Mouse (Mus musculus) forelimb bud, embryonic 11.5 days (tissue): ENCODE measurements around the gene Panx3.

Source experiments
- DNase-seq: peaks from one replicate; pipeline ENCODE4 v3.0.0-alpha.2; 2012; ENCODE audit warnings: low read depth, low spot score

The Panx3 gene

DNA sequence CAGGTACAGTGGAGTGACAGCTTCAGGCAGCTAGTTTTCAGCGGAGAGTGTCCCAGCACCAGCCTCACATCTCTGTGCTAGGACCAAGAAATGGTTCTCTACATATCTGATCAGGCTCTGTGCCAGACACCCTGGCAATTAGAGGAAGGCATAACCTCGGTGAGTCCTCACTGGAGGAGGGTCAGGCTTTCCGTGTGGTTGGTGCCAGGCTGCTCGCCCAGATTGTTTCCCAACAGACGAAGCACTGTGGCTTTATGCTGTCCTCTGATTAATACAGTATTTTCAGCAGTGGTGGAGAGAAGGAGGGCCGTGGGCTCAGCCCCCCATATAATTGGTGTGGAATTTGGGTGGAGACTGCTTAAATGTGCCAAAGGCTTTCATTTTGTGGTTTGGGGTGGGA is at the start of gene Panx3:
TSS of gene Panx3 (minus strand) at position 121 of the 400 bp plus-strand sequence.
- no peak for DNase-seq

DNA sequence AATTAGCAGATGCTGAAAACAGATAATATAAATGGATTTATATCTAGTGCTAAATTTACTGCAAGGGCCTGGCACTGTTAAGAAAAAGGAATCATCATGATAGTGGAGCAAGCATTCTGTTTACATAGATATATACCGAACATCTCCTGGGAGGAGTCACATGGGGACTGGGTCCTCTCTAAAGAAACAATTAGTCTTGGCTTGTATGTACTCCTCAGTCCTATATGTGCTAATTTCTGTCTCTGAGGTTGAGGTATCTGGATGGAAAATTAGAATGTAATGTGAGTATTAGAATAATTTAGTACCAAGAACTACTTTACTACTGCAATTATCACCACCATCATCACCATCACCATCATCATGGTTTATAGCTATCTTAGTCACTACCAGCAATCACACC is 47.1 kb upstream of the Panx3 start, which contains the start of gene Olfr160:
TSS of gene Olfr160 (minus strand) at position 101 of the 400 bp plus-strand sequence.
- no peak for DNase-seq

DNA sequence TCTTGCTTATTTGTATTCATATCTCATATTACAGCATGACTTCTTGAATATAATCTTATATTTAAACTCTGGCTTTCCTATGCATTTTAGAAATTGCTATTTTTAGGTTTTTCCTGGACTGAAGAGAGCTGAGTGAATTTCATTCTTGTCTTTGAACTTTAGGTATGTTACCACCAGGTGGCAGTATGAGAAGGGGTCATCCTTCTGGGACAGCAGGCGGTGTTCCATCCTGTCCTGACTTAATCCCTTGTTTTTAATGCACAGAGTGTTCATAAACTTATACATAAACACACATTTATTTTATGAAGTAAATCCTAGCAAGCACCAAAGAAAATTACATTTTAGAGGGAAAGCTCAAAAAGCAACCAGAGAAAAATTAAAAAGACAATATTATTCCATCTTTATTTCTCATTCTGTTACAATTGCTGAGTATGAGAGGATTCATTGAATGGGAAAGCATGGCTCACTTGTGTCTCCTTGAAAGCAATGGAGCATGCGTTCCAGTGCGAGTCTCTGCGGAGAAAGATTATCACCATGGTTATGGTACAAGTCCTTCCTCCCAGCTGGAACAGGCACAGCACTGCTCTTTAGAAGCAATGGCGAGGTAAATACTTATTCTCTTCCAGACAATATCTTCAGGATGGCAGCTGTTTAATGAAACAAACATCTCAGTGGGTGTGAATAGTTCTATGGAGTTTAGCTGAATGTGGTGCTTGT is 21.1 kb upstream of the Panx3 start:
- peak; percentile 48 for DNase-seq

DNA sequence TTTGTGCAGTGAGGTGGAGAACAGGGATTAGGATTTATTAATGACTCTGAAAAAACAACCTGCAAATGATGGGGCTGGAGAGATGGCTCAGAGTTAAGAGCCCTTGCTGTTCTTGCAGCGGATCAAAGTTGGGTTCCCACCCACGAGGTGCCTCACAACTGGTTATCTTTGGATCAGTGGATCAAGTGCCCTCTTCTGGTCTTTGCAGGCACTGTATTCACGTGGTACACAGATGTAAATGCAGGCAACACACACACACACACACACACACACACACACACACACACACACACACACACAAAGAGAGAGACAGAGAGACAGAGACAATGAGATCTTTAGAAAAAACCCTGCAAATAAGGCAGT is 18.9 kb upstream of the Panx3 start:
- DNase-seq = no peak

DNA sequence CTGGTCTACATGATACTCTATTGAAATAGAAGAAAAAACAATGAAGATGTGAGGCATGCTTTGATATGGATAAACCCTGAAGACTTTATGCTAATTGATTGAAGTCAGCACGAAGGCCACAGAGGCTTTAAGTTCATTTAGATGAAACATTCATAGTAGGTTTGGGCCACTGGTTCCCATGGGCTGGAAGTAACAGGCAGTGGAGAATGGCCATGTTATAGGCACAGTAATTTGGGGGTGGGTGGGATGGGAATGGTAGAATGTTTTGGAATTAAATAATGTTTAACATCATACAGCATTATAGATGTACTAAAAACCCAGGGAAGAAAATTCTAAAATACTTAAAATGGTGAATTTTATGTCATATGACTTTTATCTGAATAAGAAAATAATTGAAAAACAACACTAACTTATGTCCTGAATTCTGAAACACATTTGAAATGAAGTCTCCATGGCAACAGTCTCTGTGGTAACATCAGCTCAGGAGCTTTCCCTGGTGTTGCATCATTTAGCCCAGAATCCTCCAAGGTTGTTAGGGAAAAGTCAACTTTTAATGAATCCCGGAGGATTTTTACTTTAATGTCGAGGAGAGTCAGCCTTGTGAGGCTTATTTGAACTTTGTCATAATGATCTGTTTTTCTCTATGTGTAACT is 18.4 kb upstream of the Panx3 start:
- no peak for DNase-seq

DNA sequence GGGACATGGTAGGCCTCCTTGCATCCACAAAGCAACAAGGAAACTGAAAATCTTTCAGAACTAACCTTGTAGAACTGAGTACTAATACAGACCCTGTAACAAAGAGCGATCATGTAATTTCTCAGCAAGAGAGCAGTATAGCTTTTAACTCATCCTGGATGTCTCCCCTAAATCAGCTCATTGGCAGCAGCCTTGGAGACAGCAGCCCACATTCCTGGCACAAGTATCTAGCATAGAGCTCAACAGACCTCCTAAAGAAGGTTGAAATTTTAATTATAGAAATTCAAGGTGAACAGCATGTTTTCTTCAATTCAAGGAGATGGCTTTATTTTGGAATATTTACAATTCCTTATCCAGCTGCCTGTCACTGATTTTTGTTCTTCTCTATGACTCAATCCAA is 12.1 kb upstream of the Panx3 start:
- no peak for DNase-seq

DNA sequence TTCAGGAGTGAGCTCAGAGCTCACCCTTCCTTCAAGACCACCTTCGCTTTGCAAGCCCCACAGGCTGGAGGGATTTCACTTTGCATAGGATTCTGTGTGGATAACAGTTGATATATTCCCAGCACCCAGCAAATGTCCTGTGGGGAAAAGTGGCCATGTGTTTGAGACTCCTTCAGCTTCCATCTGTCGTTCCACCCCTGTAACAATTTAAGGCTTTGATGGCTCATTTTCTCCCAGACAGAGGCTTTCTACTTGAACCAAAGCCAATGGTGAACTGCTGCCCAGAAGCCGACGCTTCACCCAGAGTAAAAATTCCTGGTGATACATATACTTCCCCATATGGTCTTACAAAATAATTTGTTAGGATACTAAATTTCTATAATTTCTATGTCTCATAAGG is 6.3 kb upstream of the Panx3 start:
- DNase-seq = no peak

DNA sequence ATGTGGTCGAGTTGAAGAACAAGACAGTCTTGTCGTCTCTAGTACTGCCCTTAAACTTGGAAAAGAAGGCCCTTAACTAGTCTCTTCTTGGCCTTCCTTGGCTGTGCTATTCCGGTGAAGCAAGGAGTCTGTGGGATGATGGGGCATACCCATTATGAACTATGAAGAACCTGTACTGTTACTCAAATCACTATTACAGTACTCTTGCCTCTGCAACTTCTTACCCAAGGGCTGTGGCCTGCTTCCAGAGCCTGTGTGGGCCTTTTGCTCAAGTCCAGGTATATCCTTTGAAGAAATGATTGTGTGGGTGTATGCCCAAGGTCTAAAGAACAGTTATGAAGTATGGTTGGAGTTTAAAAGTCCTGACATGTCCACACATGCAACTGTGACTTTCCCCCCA is 1.2 kb upstream of the Panx3 start:
- no peak for DNase-seq

DNA sequence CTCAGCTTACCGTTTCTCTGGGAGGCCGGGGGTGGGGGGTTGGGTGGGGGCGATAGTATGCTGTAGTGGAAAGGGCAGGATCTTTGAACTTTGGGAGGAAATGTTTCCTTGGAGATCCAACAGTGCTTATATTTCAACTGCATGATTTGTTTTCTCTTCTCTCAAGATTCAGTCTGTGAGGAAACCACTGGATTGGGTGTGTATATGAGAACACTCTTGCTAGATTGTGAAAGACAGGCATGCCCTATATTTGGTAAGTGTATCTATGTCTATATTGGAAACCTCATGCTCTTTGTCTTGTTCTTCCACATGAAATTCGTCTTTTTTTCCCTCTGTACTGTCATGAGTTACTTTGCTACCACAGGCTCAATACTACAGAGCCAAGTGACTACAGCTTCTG is 643 bp upstream of the Panx3 start:
- no peak for DNase-seq

DNA sequence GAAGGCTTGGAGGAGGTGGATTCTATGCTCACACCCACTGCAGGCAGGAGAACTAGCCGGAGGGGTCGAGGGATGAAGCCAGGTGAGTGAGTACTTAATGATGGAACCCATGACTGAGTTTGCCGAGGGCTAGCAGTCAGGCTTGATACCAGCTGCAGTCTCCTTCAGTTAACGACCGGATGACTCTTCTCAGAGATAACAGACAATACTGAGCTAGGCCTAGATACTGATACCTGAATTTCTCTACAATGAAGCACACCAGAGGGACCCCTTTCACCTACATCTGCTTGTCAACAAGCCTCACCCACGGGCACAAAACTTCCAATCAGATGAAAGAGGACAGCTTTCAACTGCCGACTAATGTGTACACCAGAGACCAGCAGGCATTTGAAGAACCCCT is 3.0 kb downstream of the Panx3 start:
- no peak for DNase-seq

DNA sequence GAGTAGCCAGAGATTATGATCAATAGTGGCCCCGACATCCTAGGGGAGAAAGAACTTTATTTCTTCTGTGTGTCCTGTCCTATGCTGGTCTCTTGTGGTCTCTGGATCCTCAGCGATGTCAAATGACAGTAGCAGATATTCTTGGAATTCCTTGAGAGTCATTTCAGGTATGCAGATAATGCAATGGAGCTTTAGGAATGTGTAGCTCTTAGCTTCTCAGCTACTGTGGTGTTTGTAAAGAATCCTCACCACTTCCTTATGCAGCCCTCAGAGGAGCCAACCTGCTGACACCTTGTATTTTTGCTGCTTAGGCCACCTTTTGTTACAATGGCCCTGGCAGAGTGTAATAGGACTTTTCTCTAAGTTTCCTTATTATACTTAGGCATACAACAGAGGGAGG is 4.4 kb downstream of the Panx3 start:
- DNase-seq = no peak

DNA sequence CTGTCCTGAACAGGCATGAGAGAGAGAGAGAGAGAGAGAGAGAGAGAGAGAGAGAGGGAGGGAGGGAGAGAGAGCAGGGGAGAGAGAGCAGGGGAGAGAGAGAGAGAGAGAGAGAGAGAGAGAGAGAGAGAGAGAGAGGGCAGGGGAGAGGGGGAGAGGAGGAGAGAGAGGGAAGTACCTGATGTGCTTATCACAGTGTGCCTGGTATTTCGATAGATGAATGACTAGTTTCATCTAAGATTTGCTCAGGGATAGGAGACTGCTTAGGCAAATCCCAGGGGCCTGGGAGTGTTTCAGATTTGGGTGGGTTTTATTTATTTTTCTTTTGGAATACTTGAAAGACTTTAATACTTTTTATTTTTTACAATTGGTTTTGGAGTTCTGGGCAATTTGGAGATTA is 5.8 kb downstream of the Panx3 start:
- DNase-seq = no peak

DNA sequence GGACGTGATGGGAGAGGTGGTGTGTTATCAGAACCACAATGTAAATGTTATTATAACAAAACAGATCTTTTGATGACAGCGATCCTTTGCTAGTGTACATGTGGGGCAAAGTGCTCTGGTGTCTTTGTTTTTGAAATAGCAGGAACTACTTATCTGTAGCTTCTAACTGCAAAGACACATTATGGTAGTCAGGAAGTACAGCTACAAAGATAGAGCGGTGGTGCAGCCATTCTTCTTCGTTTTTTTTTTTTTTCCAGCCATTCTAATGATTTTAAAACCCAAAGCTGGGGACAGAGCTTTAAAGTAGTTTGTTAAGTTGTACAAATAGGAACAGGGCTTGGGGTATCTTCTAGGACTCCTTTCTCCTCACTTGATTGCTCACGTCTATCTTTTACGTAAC is 9.6 kb downstream of the Panx3 start:
- no peak for DNase-seq

DNA sequence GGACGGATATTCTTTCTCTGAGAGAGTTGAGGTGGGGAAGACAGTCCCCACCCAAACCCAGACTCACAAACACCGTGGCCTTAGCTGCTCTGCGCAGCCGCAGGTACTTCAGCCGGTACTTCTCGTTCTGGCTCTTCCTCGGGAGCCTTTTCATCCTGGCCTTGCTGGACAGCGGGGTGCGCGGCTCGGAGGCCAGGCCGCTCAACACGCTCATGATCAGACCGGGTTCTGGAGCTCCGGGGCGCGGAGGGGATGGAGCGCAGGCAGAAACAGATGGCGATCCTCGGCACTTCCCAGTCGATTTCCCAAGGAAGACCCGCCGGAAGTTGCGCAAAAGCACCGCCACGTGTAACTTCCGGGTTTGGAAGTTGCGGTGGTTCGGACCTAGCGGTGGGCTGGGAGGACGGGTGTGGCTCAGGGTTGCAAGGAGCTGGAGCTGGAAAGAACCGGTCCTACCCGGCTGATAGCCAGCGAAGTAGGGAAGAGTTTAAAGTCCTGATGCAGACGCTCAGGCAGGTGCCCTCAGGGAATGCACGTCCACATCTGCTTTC is 12.0 kb downstream of the Panx3 start, which contains the start of gene Tbrg1:
TSS of gene Tbrg1 (minus strand) at position 382 of the 551 bp plus-strand sequence.
- peak; percentile 91 for DNase-seq

DNA sequence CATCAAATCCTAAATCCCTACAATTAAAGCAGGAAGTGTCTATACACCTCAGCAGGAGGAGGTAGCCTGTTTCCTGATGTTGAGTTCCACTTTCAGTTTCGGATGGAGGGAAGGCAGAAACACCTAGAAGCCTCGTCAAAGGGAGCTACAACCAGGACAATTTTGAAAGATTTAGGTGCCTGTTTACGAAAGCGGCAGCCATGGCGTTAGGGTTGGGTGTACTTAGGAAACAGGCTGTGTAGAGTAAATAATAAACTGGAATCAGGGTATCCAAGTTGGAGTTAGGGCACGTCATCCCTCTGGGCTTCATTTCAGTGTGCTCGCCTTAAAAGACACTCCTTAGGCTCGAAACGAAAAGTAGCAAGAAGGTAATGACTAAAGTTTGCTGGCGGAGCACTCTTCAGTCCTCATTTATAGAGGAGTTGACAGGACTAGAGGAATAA is 12.6 kb downstream of the Panx3 start:
- DNase-seq = no peak

DNA sequence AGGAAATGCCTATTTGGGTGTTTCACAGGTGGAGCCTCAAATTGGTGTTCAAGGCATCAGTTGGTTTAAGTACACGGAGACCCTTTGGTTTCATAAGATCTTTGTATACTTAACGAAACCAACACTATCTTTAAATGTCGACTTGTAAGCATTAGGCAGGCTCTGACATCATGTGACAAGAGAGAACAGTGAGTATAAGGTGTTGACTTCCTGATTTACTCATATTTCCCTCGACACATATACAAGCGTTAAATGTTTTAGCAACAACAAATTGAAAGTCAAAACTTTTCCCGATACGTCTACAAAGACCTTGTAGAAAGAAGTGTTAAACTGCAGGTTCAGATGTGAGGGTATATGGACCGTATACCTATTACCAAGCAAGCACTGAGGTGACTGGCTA is 13.1 kb downstream of the Panx3 start:
- no peak for DNase-seq

DNA sequence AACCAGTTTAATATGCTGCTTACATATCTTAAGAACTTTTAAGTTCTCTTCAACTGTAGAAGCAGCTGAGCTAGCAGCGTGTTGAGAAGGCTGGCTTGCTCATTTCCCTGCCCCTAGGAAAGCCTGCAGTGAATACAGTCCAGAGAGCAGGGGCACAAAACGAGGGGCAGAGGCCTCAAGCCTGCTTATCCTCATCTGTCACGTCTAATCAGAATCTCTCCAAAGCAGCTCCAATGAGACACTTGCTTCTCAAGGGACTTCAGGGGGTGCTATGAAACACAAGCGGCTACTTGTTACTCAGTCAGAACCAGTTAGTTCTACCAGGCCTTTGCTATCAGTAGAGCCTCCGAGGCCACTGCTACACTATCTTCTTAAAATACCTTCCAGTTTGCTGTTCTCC is 15.2 kb downstream of the Panx3 start:
- no peak for DNase-seq

DNA sequence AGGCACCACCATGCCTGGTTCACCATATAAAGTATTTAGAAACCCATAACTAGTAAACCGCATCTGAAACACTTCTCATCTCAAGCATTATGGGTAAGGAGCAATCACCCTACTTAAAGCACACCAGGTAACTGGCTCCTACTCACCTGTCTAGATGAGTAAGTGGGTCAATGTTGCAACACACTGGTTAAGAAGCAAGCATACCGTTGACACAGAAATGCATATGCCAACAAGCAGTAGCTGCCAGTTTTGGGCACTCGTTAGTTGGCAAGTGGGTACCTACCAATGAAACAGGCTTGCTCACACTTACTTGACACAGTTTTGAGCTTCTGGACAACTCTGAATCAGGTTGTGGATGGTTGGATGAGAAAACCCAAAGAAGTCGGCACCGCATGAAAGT is 18.4 kb downstream of the Panx3 start:
- no peak for DNase-seq

DNA sequence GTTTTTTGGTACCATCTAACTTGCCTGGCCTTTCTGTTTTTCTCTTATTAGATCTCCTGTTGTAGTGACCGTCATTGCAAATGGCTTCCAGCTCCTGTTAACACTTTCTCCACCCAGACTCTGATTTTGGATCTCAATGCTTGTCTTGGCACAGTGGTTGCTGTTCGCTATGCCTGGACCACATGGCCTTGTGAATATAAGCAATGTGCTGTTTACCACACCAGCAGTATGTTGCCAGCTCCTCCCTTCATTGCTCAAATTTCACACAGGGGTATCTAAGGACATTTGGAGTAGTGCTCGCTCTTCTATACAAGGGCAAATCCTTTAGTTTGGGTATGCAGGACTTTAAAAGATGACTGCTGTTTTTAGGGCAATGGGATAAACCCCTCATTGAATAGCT is 22.8 kb downstream of the Panx3 start:
- no peak for DNase-seq

DNA sequence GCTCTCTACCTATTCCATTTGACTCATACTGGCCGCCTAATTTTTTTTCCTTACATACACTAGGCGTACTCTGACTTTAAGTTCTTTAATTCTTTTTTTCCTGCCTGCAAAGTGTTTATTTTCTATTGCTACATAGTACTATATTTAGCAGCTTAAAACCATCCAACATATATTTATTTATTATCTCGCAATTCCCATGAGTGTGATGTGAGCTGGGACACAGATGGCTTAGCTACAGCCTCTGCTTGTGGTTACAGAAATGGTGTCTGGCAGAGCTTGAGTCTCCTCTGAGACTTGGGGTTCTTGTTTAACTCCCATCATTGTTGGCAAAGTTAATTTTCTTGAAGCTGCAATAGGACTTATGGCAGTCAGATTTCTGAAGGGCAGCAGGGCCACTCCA is 30.3 kb downstream of the Panx3 start:
- DNase-seq = no peak

DNA sequence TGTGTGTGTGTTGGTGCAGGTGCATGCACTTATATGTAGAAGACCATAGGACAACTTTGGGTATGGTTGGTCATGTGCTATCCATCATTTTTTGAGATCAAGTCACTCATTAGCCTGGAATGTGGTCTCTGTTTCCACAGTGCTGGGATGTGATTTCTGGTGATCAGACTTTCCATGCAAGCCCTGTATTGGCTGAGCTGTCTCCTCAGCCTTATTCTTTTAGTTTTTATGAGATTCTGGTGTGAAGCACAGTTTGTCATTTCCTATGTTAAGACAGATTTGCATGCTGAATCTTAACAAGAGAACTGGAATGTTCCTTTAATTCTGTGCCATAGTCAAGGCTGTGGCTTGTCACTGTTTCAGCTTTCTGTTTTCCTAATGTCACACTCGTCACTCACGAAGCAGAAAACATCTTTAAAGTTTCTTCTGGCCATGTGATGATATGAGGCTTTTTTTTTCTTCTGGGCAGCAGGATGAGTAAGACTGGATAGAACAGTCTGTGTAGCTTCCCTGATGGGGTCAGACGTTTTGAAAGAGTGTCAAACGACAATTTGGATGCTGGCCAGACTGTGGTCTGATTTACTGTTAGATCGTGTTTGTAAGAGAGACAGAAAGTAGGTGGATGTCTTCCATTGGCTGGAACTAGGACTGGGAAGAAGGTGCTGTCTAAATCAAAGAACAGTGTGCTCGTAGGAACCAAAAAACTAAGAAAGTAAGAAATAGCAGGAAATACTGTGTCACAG is 32.1 kb downstream of the Panx3 start:
- DNase-seq = no peak

DNA sequence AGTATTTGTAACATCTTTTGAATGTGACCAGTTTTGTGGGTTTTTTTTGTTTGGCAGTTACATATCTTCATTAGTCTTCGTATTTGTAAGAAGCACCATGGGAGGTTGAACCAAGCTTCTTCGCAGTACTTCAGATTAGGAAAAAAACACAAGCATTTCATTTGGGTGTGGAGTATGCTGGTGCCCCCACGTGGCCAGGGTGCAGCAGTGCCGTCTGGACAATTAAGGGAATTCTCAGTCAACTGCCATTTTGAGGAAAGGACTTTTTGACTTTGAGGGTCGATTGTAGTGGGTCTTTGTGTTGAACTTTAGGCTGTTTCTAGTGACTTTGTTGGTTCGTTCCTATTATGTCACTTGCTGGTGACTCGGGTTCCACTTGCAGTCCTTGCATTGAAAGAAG is 32.7 kb downstream of the Panx3 start:
- DNase-seq = peak; percentile 39
